Mouse (Mus musculus): ENCODE data around the gene Nudcd2. TPM values are rescaled to one million over a fixed set of nuclear protein-coding genes. Genes with fewer than 3 reads are reported as not detected.

Nudcd2 gene
- polyA plus RNA-seq, 1 experiment from 2014 or later: 113 TPM

DNA sequence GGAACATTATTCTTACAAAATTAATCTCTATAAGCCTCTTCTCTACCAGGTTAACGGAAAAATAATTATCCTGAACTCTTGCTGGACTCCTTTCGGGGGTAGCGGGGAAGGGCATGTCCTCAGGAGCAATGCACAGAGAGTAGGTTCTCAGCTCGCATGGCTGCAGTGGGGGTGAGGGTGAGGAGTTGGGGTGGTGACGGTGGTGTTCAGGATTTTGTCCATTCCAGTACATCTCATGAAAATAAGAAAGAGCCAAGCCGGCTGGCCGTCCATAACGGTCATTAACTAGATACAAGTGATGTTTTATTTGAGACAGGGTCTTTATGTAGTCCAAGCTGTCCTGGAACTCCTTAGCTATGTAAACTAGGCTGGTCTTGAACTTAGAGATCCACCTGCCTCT, 22.5 kb downstream of the Nudcd2 start:
- no peaks in the 10 kb centered on the region for H3K27me3 ChIP-seq (replicated peaks)
- no peak overlapping the region for H3K9ac ChIP-seq
- H3K4me2 ChIP-seq: peak overlapping the region; percentile 26; the same call in 1 of the 2 replicates
- WGBS: 86% methylated on average over 8 of the region's 8 CpGs
- H3K36me3 ChIP-seq: peaks cover 8% of the 10 kb centered on the region
- ATAC-seq (ENCODE audit: insufficient number of reproducible peaks, low FRiP score): no peak
- peaks cover 12% of the 10 kb centered on the region for H3K4me1 ChIP-seq (replicated peaks)
- no peak overlapping the region for H3K4me3 ChIP-seq
- H3K27ac ChIP-seq (ENCODE audit: poor library complexity, severe bottlenecking): no peak overlapping the region
- no peaks in the 10 kb centered on the region for H3K9me3 ChIP-seq (replicated peaks)

- Histone ChIP-seq H3K4me3 (no peak overlapping the region), H3K27ac (ENCODE audit: poor library complexity, severe bottlenecking) (no peak overlapping the region), H3K27me3 (replicated peaks) (no peaks in the 10 kb centered on the region), H3K9ac (no peak overlapping the region), H3K4me1 (replicated peaks) (no peaks in the 10 kb centered on the region), H3K9me3 (replicated peaks) (no peaks in the 10 kb centered on the region), H3K4me2 (no peak overlapping the region), H3K36me3 (no peaks in the 10 kb centered on the region)
- ATAC-seq (ENCODE audit: insufficient number of reproducible peaks, low FRiP score): no peak
- WGBS: 81% methylated on average over 8 of the region's 8 CpGs
Measured at GRCm38 (mm10) chr11:40759896-40760295, 26.4 kb downstream of the Nudcd2 start.

- Histone ChIP-seq H3K9ac (no peak overlapping the region), H3K4me3 (no peak overlapping the region), H3K27me3 (replicated peaks) (no peaks in the 10 kb centered on the region), H3K27ac (ENCODE audit: poor library complexity, severe bottlenecking) (no peak overlapping the region), H3K36me3 (no peaks in the 10 kb centered on the region), H3K4me1 (replicated peaks) (no peaks in the 10 kb centered on the region), H3K4me2 (no peak overlapping the region), H3K9me3 (replicated peaks) (no peaks in the 10 kb centered on the region)
- WGBS: 31% methylated on average over 2 of the region's 2 CpGs
- ATAC-seq (ENCODE audit: insufficient number of reproducible peaks, low FRiP score): no peak
Measured at GRCm38 (mm10) chr11:40763395-40763794, 29.9 kb downstream of the Nudcd2 start.

DNA sequence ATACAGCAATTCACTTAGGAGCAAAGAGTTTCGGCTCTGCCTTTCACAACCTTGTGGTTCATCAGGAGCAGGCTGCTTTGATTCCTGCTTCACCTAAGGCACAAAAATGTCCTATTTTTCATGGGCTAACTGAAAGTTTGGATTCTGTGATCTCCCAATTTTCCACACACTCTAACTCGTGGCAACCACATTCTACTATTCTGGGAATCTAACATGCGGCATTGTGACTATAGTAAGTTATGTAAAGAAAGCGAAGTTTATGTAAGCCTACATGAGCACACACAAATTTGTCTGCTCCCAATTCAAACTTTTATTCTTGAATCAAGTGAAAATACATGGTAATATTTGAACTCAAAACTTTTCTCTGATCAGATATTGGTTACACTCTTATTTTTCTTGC, 31.2 kb downstream of the Nudcd2 start:
- no peak overlapping the region for H3K4me3 ChIP-seq
- no peak for ATAC-seq (ENCODE audit: insufficient number of reproducible peaks, low FRiP score)
- H3K4me1 ChIP-seq (replicated peaks): no peaks in the 10 kb centered on the region
- H3K36me3 ChIP-seq: no peaks in the 10 kb centered on the region
- no peak overlapping the region for H3K4me2 ChIP-seq
- no peak overlapping the region for H3K9ac ChIP-seq
- H3K27me3 ChIP-seq (replicated peaks): no peaks in the 10 kb centered on the region
- H3K27ac ChIP-seq (ENCODE audit: poor library complexity, severe bottlenecking): no peak overlapping the region
- WGBS: 73% methylated on average over 4 of the region's 4 CpGs
- no peaks in the 10 kb centered on the region for H3K9me3 ChIP-seq (replicated peaks)

GRCm38 (mm10) chr11:40775315-40776269, 42.1 kb downstream of the Nudcd2 start:
- no peaks in the 10 kb centered on the region for H3K27me3 ChIP-seq (replicated peaks)
- H3K4me1 ChIP-seq (replicated peaks): no peaks in the 10 kb centered on the region
- 43% methylated on average over 12 of the region's 12 CpGs for WGBS
- no peaks in the 10 kb centered on the region for H3K9me3 ChIP-seq (replicated peaks)
- H3K4me3 ChIP-seq: no peak overlapping the region
- H3K4me2 ChIP-seq: peak overlapping the region; percentile 44
- H3K27ac ChIP-seq (ENCODE audit: poor library complexity, severe bottlenecking): no peak overlapping the region
- H3K9ac ChIP-seq: no peak overlapping the region
- ATAC-seq (ENCODE audit: insufficient number of reproducible peaks, low FRiP score): no peak
- no peaks in the 10 kb centered on the region for H3K36me3 ChIP-seq

DNA sequence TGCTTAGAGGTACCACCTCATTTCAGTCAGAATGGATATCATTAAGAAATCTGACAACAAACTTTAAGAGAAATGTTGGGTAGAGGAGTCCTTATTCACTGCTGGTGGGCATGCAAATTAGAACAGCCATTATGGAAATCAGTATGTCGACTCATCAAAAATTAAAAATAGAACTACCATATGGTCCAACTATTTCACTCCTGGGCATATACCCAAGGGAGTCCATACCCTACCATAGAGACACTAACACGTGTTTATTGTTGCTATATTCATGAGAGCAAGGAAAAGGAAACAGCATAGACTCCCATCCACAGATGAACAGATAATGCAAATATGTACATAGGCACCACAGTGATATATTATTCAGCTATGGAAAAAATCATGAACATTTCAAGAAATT, 48.4 kb downstream of the Nudcd2 start:
- Histone ChIP-seq H3K4me2 (no peak overlapping the region), H3K4me3 (no peak overlapping the region), H3K36me3 (no peaks in the 10 kb centered on the region), H3K9me3 (replicated peaks) (no peaks in the 10 kb centered on the region), H3K9ac (no peak overlapping the region), H3K4me1 (replicated peaks) (no peaks in the 10 kb centered on the region), H3K27me3 (replicated peaks) (no peaks in the 10 kb centered on the region), H3K27ac (ENCODE audit: poor library complexity, severe bottlenecking) (no peak overlapping the region)
- WGBS: 56% methylated on average over 2 of the region's 2 CpGs
- ATAC-seq (ENCODE audit: insufficient number of reproducible peaks, low FRiP score): no peak

DNA sequence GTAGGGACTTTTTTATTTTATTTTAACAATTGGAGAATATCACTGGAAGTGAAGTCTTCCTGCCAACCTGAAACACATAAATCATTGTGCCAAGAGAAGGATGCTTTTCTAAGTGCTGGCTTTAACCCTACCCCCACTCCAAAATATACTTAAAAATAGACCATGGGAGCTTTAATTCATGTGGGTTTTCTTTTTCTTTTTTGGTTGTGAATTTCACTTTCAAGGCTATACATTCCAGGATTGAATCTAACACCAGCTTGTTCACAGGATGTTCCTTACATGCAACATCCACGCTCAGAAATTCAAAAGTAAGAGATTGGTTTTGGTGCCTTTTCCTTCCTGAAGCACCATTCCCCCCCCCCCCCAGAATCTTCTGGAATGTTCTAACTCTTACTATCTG, 49.9 kb downstream of the Nudcd2 start:
- Histone ChIP-seq H3K27ac (ENCODE audit: poor library complexity, severe bottlenecking) (no peak overlapping the region), H3K4me3 (no peak overlapping the region), H3K4me1 (replicated peaks) (peaks cover 7% of the 10 kb centered on the region), H3K9me3 (replicated peaks) (no peaks in the 10 kb centered on the region), H3K4me2 (no peak overlapping the region), H3K9ac (no peak overlapping the region), H3K36me3 (no peaks in the 10 kb centered on the region), H3K27me3 (replicated peaks) (no peaks in the 10 kb centered on the region)
- WGBS: 88% methylated on average over 1 of the region's 1 CpGs
- no peak for ATAC-seq (ENCODE audit: insufficient number of reproducible peaks, low FRiP score)

DNA sequence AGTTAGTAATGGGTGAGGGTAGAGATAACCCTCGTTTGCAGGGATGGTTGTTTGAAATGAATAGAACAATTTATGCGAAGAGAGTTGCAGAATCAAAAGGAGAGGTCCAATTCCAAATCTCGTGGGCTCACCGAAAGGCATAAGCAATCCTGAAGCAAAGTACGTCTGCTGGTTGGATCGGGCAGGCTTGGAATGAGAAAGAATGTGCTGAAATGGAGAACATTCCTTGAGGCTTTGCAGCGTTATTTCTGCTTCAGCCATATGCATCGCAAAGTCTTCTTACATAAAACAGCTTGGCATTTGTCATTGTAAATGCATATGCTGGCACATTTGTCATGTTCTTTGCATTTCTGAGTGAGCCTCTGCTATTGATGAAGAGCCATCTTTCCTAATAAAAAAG, 50.9 kb downstream of the Nudcd2 start:
- 71% methylated on average over 8 of the region's 8 CpGs for WGBS
- Histone ChIP-seq H3K9me3 (replicated peaks) (no peaks in the 10 kb centered on the region), H3K27me3 (replicated peaks) (no peaks in the 10 kb centered on the region), H3K27ac (ENCODE audit: poor library complexity, severe bottlenecking) (no peak overlapping the region), H3K9ac (no peak overlapping the region), H3K4me1 (replicated peaks) (peaks cover 7% of the 10 kb centered on the region), H3K36me3 (no peaks in the 10 kb centered on the region), H3K4me2 (no peak overlapping the region), H3K4me3 (no peak overlapping the region)
- no peak for ATAC-seq (ENCODE audit: insufficient number of reproducible peaks, low FRiP score)

DNA sequence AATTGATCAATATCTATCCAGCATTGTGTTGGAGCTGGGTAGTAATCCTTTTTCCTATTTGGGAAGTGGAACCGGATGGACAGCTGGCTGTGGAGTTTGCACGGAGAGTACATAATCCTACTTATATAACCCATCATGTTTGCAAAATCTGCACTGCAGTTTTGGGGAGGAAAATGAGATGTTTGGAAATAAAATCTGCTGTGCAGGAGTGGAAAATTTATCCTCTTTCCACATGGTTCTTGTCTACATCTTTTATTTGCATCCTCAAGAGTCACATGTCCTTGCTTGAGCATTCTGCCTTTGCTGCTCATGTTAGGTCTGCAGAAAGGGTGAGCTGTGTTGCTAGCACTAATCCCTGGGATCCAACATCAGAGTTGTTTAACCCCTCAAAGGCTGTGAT, 53.4 kb downstream of the Nudcd2 start:
- H3K9ac ChIP-seq: no peak overlapping the region
- H3K27me3 ChIP-seq (replicated peaks): no peaks in the 10 kb centered on the region
- no peaks in the 10 kb centered on the region for H3K36me3 ChIP-seq
- H3K4me1 ChIP-seq (replicated peaks): peaks cover 7% of the 10 kb centered on the region
- H3K27ac ChIP-seq (ENCODE audit: poor library complexity, severe bottlenecking): no peak overlapping the region
- no peak for ATAC-seq (ENCODE audit: insufficient number of reproducible peaks, low FRiP score)
- H3K9me3 ChIP-seq (replicated peaks): no peaks in the 10 kb centered on the region
- WGBS: 68% methylated on average over 2 of the region's 2 CpGs
- no peak overlapping the region for H3K4me3 ChIP-seq
- H3K4me2 ChIP-seq: no peak overlapping the region

Other genes starting within 250 kb of the Nudcd2 start
- 113 TPM in 2 replicates for gene Mat2b, start 38.5 kb upstream of the Nudcd2 start, polyA plus RNA-seq (2016; fragmentation: Nextera tagmentation; extraction: Ambion mirVana)
- 56.7 and 61.9 TPM in 2 replicates for gene Hmmr, start 245 bp upstream of the Nudcd2 start, polyA plus RNA-seq (2016; fragmentation: Nextera tagmentation; extraction: Ambion mirVana)
- 148 and 154 TPM in 2 replicates for gene Ccng1, start 21.6 kb downstream of the Nudcd2 start, polyA plus RNA-seq (2016; fragmentation: Nextera tagmentation; extraction: Ambion mirVana)

All from heart, embryonic 12.5 days (tissue).